Mouse (Mus musculus): ENCODE measurements around the gene Med12l.

Med12l gene

DNA sequence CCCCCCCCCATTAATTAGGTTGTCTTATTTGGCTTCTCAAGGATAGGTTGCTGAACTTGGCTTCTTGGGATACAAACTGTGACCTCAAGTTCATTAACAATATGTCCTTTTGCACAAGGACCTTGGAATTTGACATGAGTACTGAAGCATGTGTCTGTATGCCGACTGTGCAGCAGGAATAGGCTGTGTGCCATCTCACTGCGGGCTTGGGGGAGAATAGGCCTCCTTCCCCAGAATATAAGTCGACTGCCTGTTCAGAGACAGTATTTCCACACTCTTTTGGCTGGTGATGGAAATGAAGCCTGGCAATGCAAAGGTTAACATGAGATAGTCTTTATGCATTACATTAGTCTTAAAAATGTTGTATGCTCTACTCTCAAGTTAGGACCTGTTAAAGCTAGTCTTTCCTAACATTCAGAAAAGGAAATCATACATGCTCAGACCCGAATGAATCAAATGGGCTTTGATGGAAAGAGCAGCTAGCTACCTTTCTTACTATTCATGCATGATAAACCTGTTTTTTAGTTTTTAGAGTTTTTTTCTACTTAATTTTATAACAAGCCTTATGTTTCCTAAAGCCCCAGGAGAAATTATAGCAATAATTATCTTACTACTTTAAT is 191.8 kb downstream of the Med12l start:
- DNase-seq, result peak in 1 of 2 experiments; percentile 29

- no peak for DNase-seq
Observed at GRCm38 (mm10) chr3:59203802-59204520, 198.3 kb downstream of the Med12l start.

DNA sequence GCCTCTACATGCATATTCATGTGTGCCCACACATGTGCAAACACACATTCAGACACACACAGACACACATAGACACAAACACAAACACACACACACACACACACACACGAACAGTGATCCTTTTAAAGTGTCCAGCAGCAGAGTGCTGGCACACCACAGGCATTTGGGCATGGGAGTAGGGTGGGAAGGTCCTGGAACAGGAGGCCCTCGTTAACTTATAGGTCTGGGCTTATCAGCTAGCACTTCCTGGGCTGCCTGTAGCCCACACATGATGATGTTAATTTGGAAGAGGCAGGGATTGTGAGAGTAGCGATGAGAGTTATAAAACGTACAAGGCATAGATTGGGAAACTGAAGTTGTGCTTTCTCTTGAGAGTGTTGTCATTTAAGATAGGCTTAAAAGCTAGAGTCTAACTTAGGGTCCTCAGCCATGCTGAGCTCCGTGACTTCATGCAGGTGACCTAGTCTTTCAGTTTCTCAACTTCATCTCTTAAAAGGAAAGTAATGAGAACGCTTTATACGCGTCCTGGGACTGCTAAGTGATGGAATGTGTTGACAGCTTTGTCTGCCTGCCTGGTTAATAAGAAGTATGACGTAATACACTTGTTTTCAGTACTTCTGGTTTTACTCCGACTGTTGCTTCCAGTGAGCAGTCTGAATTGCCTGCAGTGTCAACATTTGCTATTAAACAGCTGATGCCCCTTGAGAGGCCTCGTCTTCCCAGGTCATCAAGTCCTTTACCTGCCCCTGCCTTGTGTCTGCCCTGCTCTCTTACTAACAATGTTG is 199.3 kb downstream of the Med12l start:
- no peak for DNase-seq

DNA sequence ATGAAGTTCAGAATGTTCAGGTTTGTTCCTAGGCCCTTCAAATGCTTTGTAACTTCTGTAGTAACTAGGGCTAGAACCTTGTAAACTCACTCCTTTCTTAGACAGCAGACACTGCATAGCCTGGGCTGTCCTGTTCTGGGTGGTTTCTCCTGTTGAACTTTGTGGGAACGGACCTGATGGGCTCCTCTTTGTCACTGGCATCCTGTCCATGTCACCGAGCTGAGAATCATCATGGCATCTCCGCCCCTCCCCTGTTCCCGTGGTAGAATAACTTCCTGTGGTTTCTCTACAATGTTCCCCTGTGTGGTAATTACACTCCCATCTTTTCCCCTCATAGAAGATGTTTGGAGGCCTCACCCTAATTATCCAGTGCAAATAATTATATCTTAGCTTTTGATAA is 200.3 kb downstream of the Med12l start:
- DNase-seq, result no peak

GRCm38 (mm10) chr3:59208650-59209548 is 203.3 kb downstream of the Med12l start:
- DNase-seq, result peak in 1 of 2 experiments; percentile 51

DNA sequence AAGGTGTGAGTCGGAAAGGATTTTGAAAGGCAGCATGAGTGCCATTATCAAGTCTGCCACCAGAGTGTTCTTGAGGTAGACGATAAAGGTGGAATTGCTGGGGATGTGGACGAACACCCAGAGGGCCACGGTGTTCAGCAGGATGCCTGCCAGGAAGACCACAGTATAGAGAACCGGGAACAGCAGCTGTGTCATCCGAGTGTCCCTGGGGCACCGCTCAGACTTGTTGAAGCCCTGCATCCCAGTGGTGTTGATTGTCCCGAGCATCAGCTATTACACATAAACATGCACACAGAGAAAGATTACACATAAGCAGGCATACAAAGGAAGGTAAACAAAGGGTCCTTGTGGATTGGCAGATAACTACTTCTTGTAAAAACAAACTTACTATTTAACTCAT is 204.5 kb downstream of the Med12l start:
- DNase-seq, result no peak

DNA sequence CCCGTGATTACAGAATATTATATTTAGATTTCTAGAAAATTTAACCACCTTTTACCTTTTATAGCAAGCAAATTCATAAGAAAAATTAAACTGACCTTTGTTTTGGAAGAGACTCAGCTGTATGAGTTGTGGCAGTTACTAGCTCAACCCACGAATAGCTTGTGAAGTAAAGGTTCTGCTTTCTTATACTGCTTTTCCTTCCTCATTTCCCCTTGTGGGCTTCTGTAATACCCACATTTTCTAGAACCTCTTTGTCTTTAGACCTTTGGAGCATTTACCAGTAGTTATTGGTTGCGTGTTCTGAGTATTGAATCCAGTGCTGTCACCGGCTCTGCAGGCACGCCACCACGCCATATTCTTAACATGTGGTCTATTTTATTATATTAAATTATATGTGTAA is 205.1 kb downstream of the Med12l start, which contains the start of gene P2ry13:
P2ry13 (minus strand) TSS at position 156 of the 400 bp plus-strand sequence.
- no peak for DNase-seq

GRCm38 (mm10) chr3:59211784-59212183 is 206.2 kb downstream of the Med12l start:
- DNase-seq, result no peak

GRCm38 (mm10) chr3:59212404-59212803 is 206.8 kb downstream of the Med12l start:
- DNase-seq, result no peak

DNA sequence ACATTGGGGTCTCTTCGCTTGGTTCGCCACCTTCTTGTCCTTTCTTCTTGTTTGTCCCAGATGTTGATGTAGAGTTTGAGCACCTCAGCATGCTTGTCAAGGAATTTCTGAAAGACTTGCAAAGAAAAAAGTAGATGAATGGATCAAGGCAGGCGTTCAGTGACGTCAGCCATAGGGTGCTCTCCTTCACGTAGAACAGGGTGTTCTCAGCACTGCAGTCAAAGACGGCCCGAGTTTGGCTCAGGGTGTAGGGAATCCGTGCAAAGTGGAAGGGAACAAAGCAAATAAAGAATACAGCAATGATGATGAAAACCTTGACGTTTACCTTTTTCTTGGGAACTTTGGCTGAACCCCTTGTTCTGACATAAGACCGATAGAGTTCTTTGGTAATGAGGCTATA is 211.6 kb downstream of the Med12l start:
- DNase-seq, result no peak

- DNase-seq, result no peak
Observed at GRCm38 (mm10) chr3:59219326-59219725, 213.7 kb downstream of the Med12l start.

DNA sequence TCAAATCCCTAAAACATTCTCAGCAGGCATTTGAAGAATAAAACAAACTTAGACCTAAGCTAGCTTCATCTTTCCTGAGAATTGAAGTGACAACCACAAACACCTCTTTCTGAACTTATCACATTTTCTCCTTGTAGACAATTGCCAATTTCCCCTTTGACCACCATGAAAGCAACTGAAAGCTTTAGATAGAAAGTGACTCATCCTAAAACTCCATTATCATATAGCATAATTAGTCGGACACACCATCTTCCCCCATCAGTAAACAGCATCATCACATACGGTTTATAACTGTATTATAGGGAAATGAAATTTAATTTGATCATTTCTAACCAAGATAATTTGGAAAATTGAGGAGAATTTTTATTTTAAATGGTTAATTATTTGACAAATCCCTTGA is 216.7 kb downstream of the Med12l start:
- DNase-seq, result no peak

- DNase-seq, result no peak
Observed at GRCm38 (mm10) chr3:59225411-59225810, 219.8 kb downstream of the Med12l start.

DNA sequence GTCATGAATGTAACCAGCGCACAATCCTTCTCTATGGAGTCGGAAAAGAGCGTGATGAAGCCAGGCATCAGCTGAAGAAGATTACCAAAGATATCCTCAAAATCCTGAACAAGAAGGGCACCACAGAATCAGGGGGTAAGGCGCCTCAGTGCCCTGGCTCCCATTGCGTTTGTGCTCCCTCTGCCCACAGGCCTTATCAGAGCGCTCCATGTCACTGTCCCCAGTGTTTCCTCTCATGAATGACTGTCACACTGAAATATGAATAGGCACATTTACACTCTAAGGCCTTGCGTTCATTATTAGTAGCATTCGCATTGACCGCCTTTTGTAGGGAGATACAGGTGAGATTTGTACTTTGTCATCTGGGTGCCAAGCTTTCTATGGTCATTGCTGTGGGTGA is 222.1 kb downstream of the Med12l start:
- DNase-seq, result no peak

DNA sequence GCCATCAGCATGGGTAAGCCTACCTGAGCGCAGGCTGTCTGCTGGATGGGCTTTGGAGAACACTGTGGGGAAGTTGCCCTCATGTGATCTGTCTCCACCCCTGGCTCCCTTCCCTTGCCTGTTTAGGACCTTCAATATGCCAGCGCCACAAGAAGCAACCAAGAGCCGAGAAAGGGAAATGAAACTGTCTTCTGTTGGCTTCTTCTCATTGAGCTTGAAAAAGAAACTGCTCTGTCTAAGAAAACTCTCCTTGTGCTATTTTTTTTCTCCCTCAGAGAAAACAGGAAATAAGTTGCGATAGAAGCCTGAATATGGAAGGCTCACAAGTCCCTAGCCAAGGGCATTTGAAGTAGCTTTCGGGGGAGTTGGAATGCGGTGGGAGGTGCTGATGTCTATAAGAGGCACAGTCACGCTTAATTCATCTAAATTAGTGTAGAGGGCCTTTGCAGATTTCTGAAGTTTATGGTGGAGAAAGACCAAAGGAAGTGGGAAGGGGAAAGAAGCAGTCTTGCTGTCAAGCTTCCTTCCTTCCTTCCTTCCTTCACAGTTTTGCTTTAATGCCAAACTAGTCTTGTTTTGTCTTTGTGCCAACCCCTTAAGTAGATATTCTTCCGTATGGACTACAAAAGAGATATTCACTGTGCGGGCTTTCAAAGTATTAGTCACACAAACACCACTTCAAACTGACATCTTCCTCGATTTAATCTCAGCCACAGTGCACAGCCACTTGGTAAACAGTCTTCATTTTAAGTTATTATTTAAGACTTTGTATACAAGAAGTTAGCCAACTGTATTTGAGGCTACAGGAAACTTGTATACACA is 223.3 kb downstream of the Med12l start:
- no peak for DNase-seq

- DNase-seq, result no peak
Observed at GRCm38 (mm10) chr3:59230912-59231311, 225.3 kb downstream of the Med12l start.

DNA sequence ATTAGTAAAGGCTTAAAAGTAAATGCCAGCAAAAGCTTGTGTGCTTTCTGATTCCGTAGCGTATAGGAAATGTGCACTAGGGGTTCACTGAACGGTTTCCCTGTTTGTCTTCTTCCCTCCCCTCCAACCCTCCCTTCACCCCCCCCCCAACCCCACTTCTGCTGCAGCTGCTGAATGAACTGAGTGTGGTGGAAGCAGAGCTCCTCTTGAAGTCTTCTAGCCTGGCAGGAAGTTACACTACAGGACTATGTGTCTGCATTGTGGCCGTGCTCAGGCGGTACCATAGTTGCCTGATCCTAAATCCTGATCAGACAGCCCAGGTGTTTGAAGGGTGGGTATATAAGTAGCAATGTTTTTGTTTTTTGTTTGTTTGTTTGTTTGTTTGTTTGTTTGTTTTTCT is 229.3 kb downstream of the Med12l start:
- no peak for DNase-seq

DNA sequence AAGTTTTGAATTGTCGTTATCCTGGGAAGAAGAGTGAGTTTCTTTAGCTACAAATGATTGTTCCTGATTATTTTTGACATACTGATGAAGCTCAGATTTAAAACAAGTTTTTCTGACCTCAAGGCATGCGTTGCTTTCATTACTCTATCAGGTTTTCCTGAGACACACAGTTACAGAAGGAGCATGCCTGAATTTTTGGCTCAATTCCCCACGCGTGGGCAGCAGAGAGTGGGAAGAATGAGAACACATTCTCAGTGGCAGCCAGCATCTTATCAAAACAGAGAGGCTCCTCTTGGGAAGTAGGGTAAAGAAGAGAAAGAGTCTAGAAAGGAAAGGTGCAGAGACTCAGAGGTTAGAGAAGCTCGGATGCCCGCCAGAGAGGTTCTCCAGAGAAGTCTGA is 237.8 kb downstream of the Med12l start:
- DNase-seq, result peak; percentile 49 to 60

DNA sequence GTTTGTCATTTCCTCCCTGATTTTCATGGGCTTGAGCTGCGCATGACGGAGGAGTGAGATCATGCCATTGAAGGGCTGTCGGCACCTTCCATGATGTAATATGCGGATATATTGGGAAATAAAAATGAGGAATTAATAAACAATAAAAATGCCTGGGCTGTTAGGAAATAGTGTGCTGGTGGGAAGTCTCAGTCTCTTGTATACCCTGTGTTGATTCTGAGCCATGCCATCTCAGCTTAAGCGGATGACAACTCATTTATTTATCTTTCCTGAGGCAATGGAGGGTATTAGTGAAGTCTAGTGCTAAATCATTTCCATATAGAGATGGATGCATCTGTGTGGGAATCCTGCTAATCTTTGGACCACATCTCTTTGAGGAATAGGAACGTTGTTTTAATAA is 242.4 kb downstream of the Med12l start:
- no peak for DNase-seq

DNA sequence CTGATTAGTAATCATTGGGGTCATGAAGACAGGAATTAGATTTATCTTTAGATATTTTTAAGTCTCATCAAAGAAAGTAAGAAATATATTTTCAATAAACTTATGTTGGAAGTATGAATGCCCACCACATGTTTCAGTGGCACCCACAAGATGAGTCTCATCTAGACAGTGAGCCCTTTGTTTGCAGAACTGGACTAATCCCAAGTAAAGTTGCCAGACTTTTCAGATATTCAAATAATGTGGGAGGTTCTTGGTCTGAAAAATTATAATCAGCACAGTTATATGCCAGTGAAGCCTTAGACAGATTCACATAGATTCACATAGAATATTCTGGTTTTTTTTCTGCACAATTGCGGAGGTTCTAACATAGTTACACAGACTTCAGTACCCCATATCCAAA is 244.8 kb downstream of the Med12l start:
- DNase-seq, result no peak

DNA sequence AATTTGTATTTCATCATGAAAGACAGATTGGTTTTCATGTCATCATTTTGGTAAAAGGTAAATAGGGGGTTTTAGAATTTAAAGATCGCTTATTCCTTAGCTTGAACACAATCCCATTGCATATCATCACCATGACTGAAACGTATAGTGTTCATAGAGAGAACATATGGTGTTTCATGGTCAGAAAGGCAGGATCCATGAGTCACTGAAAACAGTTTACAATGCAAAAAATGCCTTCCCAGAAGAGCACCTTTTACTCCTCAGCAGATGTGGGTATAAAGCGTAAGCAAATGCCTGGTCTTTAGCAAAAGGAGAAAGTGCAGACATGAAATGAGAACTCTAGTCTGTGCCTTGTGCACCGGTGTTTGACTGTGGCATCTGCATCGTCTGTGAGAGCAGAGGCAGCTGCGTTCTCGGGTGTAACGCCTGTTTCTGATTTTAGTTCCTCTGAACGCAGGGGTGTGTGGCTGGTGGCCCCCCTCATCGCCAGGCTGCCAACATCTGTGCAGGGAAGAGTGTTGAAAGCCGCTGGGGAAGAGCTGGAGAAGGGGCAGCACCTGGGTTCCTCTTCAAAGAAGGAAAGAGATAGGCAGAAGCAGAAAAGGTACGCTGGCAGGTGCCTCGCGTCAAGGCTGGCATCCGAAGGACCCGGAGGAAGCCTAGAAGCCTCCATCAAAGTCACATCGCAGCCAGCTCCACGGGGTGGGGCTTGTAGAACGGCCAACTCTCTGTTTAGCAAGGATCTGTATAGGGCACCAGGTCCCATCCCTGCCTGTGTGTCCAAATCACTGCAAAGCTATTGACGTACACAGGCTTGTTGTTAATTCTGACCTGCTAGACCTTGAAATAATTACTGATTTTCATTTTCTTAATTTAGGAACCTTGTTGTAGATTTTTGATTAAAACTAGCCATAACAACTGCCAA is 252.4 kb downstream of the Med12l start:
- DNase-seq, result peak in 1 of 2 experiments; percentile 21

All from cerebellum, postnatal 36 days (tissue).